Mouse (Mus musculus) embryonic fibroblast, embryonic 13.5 days (primary cell): ENCODE measurements around the gene Syne3.

Experiments used
- CTCF ChIP-seq: IDR thresholded peaks from 2 replicates; pipeline ENCODE4 v1.5.1; 2011; ENCODE audit warnings: mild to moderate bottlenecking, control low read depth, low read length, moderate library complexity, borderline replicate concordance; ENCODE audit not compliant: insufficient read depth
- POLR2A ChIP-seq: IDR thresholded peaks from 2 replicates; pipeline ENCODE4 v1.6.1; 2011; ENCODE audit warnings: low read depth, mild to moderate bottlenecking, control low read depth, low read length, moderate library complexity

- TF ChIP-seq CTCF (no peak), POLR2A (no peak)
These were observed 11.1 kb downstream of the Syne3 start for GRCm38 (mm10) chr12:104998541-104998940.
